Mouse (Mus musculus) cerebellum, adult 11 months (tissue): ENCODE data around the gene Prpf8.

Experiments used
- DNase-seq: peaks from one replicate; pipeline ENCODE4 v3.0.0; 2022

Gene Prpf8

GRCm38 (mm10) chr11:75509741-75510626, 23.4 kb downstream of the Prpf8 start, which contains the start of gene Rilp:
Gene Rilp, plus strand, starts transcription at chr11:75510094.
- peak; percentile 62 for DNase-seq

- peak; percentile 93 for DNase-seq
These were observed 24.0 kb downstream of the Prpf8 start for GRCm38 (mm10) chr11:75510627-75510993.

GRCm38 (mm10) chr11:75511213-75511612, 24.6 kb downstream of the Prpf8 start:
- DNase-seq = peak; percentile 56

- DNase-seq = no peak
These were observed 25.8 kb downstream of the Prpf8 start for GRCm38 (mm10) chr11:75512301-75513018.

GRCm38 (mm10) chr11:75513336-75513735, 26.7 kb downstream of the Prpf8 start, which contains the start of gene Scarf1:
Gene Scarf1, plus strand, starts transcription at chr11:75513540.
- DNase-seq = no peak

GRCm38 (mm10) chr11:75515186-75515585, 28.6 kb downstream of the Prpf8 start:
- no peak for DNase-seq

- DNase-seq = no peak
These were observed 33.4 kb downstream of the Prpf8 start for GRCm38 (mm10) chr11:75519834-75520633.

- no peak for DNase-seq
These were observed 35.0 kb downstream of the Prpf8 start for GRCm38 (mm10) chr11:75521609-75522008.

GRCm38 (mm10) chr11:75522793-75523192, 36.2 kb downstream of the Prpf8 start:
- DNase-seq = no peak

- peak; percentile 73 for DNase-seq
These were observed 39.0 kb downstream of the Prpf8 start for GRCm38 (mm10) chr11:75525531-75526125.

GRCm38 (mm10) chr11:75526943-75527342, 40.3 kb downstream of the Prpf8 start:
- no peak for DNase-seq

- DNase-seq = peak; percentile 24
These were observed 43.2 kb downstream of the Prpf8 start for GRCm38 (mm10) chr11:75529771-75530170.

GRCm38 (mm10) chr11:75530325-75530724, 43.7 kb downstream of the Prpf8 start:
- DNase-seq = peak; percentile 96

GRCm38 (mm10) chr11:75530845-75531373, 44.3 kb downstream of the Prpf8 start:
- peak; percentile 50 for DNase-seq

- peak; percentile 95 for DNase-seq
These were observed 45.0 kb downstream of the Prpf8 start, which contains the start of gene Slc43a2 for GRCm38 (mm10) chr11:75531469-75532242. Gene Slc43a2, plus strand, starts transcription at chr11:75531694.

GRCm38 (mm10) chr11:75532340-75533277, 46.0 kb downstream of the Prpf8 start:
- DNase-seq = peak; percentile 62

GRCm38 (mm10) chr11:75533314-75534015, 46.8 kb downstream of the Prpf8 start:
- no peak for DNase-seq

- no peak for DNase-seq
These were observed 47.8 kb downstream of the Prpf8 start for GRCm38 (mm10) chr11:75534286-75535033.
